Mouse (Mus musculus) E14TG2a.4 (cell line): ENCODE measurements at regions not wholly inside any gene's neighbourhood (a gene's known extent, or its start where the extent isn't known, plus 50 kb on each side); places are given as distances from the start of the nearest gene placed in this dataset.

ENCODE experiments used
- CTCF ChIP-seq: conservative IDR thresholded peaks from 2 replicates; pipeline ENCODE4 v1.5.1; 2014; ENCODE audit warnings: low read length
- POU5F1 ChIP-seq: IDR thresholded peaks from 2 replicates; pipeline ENCODE4 v1.6.1; 2014; ENCODE audit warnings: low read length, borderline replicate concordance

GRCm38 (mm10) chr6:99985322-99985721 lies 259.1 kb upstream of the Prok2 start:
- TF ChIP-seq CTCF (no peak), POU5F1 (no peak)
